8 mouse cellular contexts compared by ENCODE assay signal in the genomic region with DNA sequence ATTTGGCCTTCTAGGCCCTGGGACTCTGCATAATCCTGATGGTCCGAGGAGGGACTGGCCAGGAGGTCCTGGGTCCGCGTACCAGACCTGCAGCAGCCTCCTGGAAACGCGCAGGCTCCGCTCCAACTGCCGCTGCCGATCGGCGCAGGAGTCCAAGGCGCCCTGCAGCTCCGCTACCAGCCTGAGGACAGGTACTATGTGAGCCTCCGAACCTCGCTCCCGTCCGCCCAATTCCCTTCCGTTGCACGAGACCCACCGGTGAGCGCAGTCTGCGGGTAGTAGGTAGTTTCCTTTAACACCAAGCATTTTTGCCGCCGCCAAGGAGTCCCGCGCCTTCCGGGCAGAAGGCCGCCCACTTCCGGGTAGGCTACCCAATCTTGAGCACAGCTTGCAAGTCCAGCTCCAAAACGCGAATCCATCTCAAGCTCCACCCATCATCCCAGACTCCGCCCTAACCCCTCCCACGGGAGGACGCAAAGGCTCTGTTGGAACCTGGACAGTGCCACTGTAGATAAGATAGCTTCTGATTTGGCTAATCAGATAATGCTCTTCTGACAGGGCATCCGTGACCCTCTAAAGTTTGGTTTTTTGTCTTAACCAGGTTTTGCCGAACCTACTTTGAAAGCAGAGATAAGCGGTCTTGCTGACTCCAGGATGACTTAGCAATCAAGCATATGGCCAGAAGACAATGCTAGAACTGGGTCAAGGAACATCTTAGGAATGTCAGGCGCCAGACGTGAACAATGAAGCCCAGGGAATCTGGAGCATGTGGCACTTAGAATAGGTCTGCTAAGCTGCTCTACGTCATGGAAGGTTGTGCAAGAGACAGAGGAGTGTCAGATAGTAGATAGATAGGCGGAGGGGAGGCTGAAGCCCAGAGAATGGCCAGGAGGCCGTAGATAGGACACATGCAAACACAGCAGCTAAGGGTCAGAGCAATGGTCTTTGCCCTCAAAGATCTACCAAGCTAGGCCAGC. TPM values are rescaled to one million over a fixed set of nuclear protein-coding genes. Genes with fewer than 3 reads are reported as not detected.
DNase-seq lines count a peak whose midpoint lies in the region; ATAC-seq and TF ChIP-seq lines count a peak whose summit lies in the region.

A gene (minus strand): TSS at position 417 of the 977 bp plus-strand sequence.

- no peaks in the 10 kb centered on the region for H3K9me3 ChIP-seq in hindbrain, embryonic 12.5 days (replicated peaks)

- peaks cover 14% of the 10 kb centered on the region for H3K4me1 ChIP-seq in hindbrain, embryonic 12.5 days

- peak within 1 kb of the TSS; percentile 71 for H3K27ac ChIP-seq in hindbrain, embryonic 12.5 days

- DNase-seq in Patski (ENCODE audit: low read depth, low spot score) = peak; percentile 55
- DNase-seq in cerebellum, postnatal 10 days = peak; percentile 95 to 96
- DNase-seq in frontal cortex, postnatal 10 days (ENCODE audit: low spot score in 2 of 2) = peak; percentile 90 to 91
- DNase-seq in layer of hippocampus, postnatal 14 days (ENCODE audit: low spot score in 2 of 2) = peak; percentile 83 to 94
- DNase-seq in lung, postnatal 10 days = peak; percentile 98
- DNase-seq in ovary, postnatal 14 days (ENCODE audit: low spot score) = peak; percentile 83
- peak; percentile 85 to 86 for DNase-seq in thymus, postnatal 10 days (ENCODE audit: low spot score in 2 of 2)

- WGBS in hindbrain, embryonic 12.5 days = 6% methylated on average over 41 of the region's 41 CpGs

- CTCF ChIA-PET in Patski (lab: Charles Lee) = interaction anchor here (0.8 to 1.2 kb wide), 4 partner anchors 8 to 48 kb away, joined by 3 read pairs; no protein-coding TSS in a partner anchor

- no peaks in the 10 kb centered on the region for H3K27me3 ChIP-seq in Patski
- H3K27me3 ChIP-seq in hindbrain, embryonic 12.5 days = no peaks in the 10 kb centered on the region

- peaks cover 58% of the 10 kb centered on the region for H3K36me3 ChIP-seq in hindbrain, embryonic 12.5 days

- H3K9ac ChIP-seq in hindbrain, embryonic 12.5 days = peak within 1 kb of the TSS; percentile 68

- in situ Hi-C loops in Patski (cut with MboI; ENCODE audit: low pct_unique_long_range_greater_than_20kb) = no loop called here

- ATAC-seq in Patski = peak; percentile 94
- peak; percentile 93 for ATAC-seq in hindbrain, embryonic 12.5 days (ENCODE audit: low FRiP score)

- H3K4me2 ChIP-seq in hindbrain, embryonic 12.5 days (replicated peaks) = peak within 1 kb of the TSS; percentile 88

- POLR2A ChIA-PET in Patski (lab: Charles Lee) = interaction anchor here (0.6 to 0.9 kb wide), 2 partner anchors 9 to 121 kb away, joined by 3 to 4 read pairs; no protein-coding TSS in a partner anchor

- no peak for TF ChIP-seq CTCF in Patski (IDR thresholded peaks at IDR 0.05)

- peak within 1 kb of the TSS; percentile 72 for H3K4me3 ChIP-seq in hindbrain, embryonic 12.5 days

RNA-seq across cellular contexts. Expression of the gene that starts here (rescaled TPM):
- 8.6 TPM for polyA plus RNA-seq in Patski (2021)
- 14.8 and 15.6 TPM in 2 replicates for polyA plus RNA-seq in hindbrain, embryonic 12.5 days (2016; fragmentation: Nextera tagmentation; extraction: Ambion mirVana)
- total RNA-seq in layer of hippocampus, postnatal 14 days (2021) = 10 to 100 TPM; 10.0 to 10.2 TPM

Comparison
In these comparisons a context has a peak if more than half of its experiments do, and no peak if none do; other contexts are left out.
1. Peak in every context shown above with its lines: DNase-seq, ATAC-seq, H3K4me3 ChIP-seq and H3K27ac ChIP-seq.